Mouse (Mus musculus): Measurements from ENCODE around the gene Zdhhc23. TPM values are rescaled to one million over a fixed set of nuclear protein-coding genes. Genes with fewer than 3 reads are reported as not detected.

The Zdhhc23 gene
- polyA plus RNA-seq, 1 experiment from 2014 or later, result 5.1 TPM

DNA sequence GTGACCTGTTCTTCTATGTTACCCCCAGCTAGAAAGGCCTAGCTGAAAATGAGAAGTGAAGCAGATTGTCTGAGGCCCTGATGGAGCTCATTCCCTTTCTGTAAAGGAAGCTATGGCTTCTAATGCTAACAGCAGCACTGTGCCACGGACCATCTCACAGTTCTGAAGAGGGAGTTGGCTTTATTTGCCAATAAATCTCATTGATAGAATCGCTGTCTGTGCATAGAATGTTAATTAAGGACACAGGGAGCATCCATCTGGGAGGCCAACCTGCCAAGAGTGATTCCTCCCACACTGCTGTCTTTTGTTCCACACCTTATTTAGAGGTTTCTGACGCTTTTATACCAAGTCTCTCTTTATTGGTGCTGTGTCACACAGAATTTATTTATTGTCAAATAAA is 48.1 kb downstream of the Zdhhc23 start:
- H3K9ac ChIP-seq (ENCODE audit: low read depth, low read length), result no peak overlapping the region
- no peak for ATAC-seq
- no peak overlapping the region for H3K4me3 ChIP-seq (ENCODE audit: low read depth, low read length)
- H3K4me1 ChIP-seq (ENCODE audit: control insufficient read depth, insufficient read depth, low read length), result no peaks in the 10 kb centered on the region
- no peaks in the 10 kb centered on the region for H3K36me3 ChIP-seq (ENCODE audit: control insufficient read depth, insufficient read depth, low read length)
- no peak overlapping the region for H3K4me2 ChIP-seq (ENCODE audit: low read length)
- no peaks in the 10 kb centered on the region for H3K9me3 ChIP-seq (replicated peaks; ENCODE audit: control insufficient read depth, low read length, poor library complexity, severe bottlenecking)
- H3K27ac ChIP-seq (ENCODE audit: low read length), result no peak overlapping the region
- no peaks in the 10 kb centered on the region for H3K27me3 ChIP-seq (ENCODE audit: control insufficient read depth, insufficient read depth, low read depth, low read length)
- 62% methylated on average over 3 of the region's 3 CpGs for WGBS

DNA sequence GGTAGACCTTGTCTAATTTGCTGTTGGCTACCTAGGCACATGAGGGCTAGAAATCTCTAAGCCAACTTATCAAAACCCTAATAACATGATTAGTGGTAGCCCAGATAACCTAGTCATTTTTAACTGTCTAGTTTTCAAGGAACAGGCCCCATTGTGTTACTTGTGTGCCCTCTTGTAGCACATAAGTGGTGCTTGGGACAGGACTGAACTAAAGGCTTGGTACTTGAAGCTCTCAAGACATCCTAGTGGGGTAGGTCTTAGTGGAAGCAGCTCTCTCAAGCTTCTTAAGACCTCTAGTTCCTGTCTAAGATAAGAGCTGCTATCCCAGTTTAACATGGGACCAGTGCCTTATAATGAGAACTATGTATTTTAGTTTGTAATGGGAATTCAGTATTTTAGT is 49.0 kb downstream of the Zdhhc23 start:
- H3K27me3 ChIP-seq (ENCODE audit: control insufficient read depth, insufficient read depth, low read depth, low read length), result no peaks in the 10 kb centered on the region
- H3K9me3 ChIP-seq (replicated peaks; ENCODE audit: control insufficient read depth, low read length, poor library complexity, severe bottlenecking), result no peaks in the 10 kb centered on the region
- H3K27ac ChIP-seq (ENCODE audit: low read length), result no peak overlapping the region
- no peak overlapping the region for H3K9ac ChIP-seq (ENCODE audit: low read depth, low read length)
- H3K4me2 ChIP-seq (ENCODE audit: low read length), result no peak overlapping the region
- no peaks in the 10 kb centered on the region for H3K4me1 ChIP-seq (ENCODE audit: control insufficient read depth, insufficient read depth, low read length)
- no peak overlapping the region for H3K4me3 ChIP-seq (ENCODE audit: low read depth, low read length)
- ATAC-seq, result no peak
- H3K36me3 ChIP-seq (ENCODE audit: control insufficient read depth, insufficient read depth, low read length), result no peaks in the 10 kb centered on the region

DNA sequence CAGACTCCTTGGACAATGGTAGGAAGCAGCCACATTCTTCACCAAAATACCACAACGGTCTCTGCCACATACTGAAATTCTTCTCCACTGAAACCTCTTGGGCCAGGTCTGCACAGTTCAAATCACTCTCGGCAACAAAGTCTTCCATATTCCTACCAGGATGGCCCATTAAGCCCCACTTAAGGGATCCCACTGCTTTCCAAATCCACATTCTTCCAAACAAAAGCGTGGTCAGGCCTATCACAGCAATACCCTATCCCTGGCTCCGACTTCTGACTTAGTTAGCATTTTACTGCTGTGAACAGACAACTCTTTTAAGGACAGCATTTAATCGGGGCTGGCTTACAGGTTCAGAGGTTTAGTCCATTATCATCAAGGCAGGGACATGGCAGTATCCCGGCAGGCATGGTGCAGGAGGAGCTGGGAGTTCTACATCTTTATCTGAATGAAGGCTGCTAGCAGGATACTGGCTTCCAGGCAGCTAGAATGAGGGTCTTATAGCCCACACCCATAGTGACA is 53.2 kb downstream of the Zdhhc23 start, which contains the start of gene Qtrt2:
Qtrt2 (minus strand) TSS at position 469 of the 519 bp plus-strand sequence.
- ATAC-seq, result no peak
- H3K4me2 ChIP-seq (ENCODE audit: low read length), result no peak within 1 kb of the TSS
- WGBS, result 46% methylated on average over 6 of the region's 6 CpGs
- H3K27ac ChIP-seq (ENCODE audit: low read length), result no peak within 1 kb of the TSS
- no peaks in the 10 kb centered on the region for H3K36me3 ChIP-seq (ENCODE audit: control insufficient read depth, insufficient read depth, low read length)
- H3K4me1 ChIP-seq (ENCODE audit: control insufficient read depth, insufficient read depth, low read length), result peaks cover 4% of the 10 kb centered on the region; the same call in 1 of the 2 replicates
- H3K9ac ChIP-seq (ENCODE audit: low read depth, low read length), result no peak within 1 kb of the TSS
- H3K9me3 ChIP-seq (replicated peaks; ENCODE audit: control insufficient read depth, low read length, poor library complexity, severe bottlenecking), result no peaks in the 10 kb centered on the region
- no peak within 1 kb of the TSS for H3K4me3 ChIP-seq (ENCODE audit: low read depth, low read length)
- no peaks in the 10 kb centered on the region for H3K27me3 ChIP-seq (ENCODE audit: control insufficient read depth, insufficient read depth, low read depth, low read length)

DNA sequence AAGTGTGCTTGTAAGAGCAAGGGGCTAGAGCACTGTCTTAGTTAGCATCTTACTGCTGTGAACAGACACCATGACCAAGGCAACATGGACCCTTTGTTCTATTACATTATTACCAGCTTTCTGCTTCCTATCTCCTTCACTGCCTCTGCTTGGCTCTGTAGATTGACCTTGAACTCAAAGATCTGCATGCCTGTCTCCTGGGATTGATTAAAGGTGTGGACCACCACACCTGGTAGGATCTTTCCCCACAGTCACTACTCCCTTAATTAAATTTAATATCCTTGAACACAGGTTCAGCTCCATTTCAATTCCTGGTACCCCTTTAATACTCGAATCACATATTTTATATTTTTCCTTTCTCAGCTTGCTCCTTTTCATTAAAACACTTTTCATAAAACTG is 53.7 kb downstream of the Zdhhc23 start:
- Histone ChIP-seq H3K4me3 (ENCODE audit: low read depth, low read length) (no peak overlapping the region), H3K27ac (ENCODE audit: low read length) (no peak overlapping the region)
- ATAC-seq, result no peak

DNA sequence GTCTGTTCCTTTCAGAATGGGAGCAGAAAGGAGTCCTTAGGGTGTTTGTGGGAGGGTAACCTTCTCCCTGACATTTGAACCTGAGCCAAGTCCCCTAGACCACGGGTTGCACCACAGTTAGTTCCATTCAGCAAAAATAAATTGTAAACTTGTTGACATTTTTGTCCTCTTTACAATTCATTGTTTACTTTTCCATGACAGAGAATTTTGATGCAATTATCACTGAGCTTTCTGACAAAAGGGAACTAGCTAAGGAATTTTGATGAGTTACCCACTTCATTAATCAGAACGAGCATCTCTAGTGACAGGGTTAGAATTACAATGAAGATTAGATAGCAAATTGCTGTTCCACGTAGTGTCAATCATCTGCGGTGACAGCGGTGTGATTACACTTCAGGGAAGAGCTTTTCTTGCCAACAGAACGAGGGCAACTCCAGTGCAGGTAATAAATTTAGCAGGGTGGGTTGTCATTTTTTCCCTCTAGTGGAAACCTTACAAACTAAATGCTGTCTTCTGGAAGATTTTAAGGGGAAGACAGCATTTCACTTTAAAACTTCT is 54.5 kb downstream of the Zdhhc23 start:
- Histone ChIP-seq H3K27me3 (ENCODE audit: control insufficient read depth, insufficient read depth, low read depth, low read length) (no peaks in the 10 kb centered on the region), H3K4me1 (ENCODE audit: control insufficient read depth, insufficient read depth, low read length) (peaks cover 4% of the 10 kb centered on the region; the same call in 1 of the 2 replicates), H3K4me2 (ENCODE audit: low read length) (no peak overlapping the region), H3K9ac (ENCODE audit: low read depth, low read length) (no peak overlapping the region), H3K36me3 (ENCODE audit: control insufficient read depth, insufficient read depth, low read length) (no peaks in the 10 kb centered on the region), H3K27ac (ENCODE audit: low read length) (no peak overlapping the region), H3K4me3 (ENCODE audit: low read depth, low read length) (no peak overlapping the region), H3K9me3 (replicated peaks; ENCODE audit: control insufficient read depth, low read length, poor library complexity, severe bottlenecking) (no peaks in the 10 kb centered on the region)
- no peak for ATAC-seq
- 49% methylated on average over 6 of the region's 6 CpGs for WGBS

More for the DNA sequence above, 53.7 kb downstream of the Zdhhc23 start:
- H3K4me2 ChIP-seq (ENCODE audit: low read length), result no peak overlapping the region
- H3K36me3 ChIP-seq (ENCODE audit: control insufficient read depth, insufficient read depth, low read length), result no peaks in the 10 kb centered on the region
- WGBS, result 98% methylated on average over 1 of the region's 1 CpGs
- no peaks in the 10 kb centered on the region for H3K27me3 ChIP-seq (ENCODE audit: control insufficient read depth, insufficient read depth, low read depth, low read length)
- H3K9ac ChIP-seq (ENCODE audit: low read depth, low read length), result no peak overlapping the region
- peaks cover 4% of the 10 kb centered on the region; the same call in 1 of the 2 replicates for H3K4me1 ChIP-seq (ENCODE audit: control insufficient read depth, insufficient read depth, low read length)
- no peaks in the 10 kb centered on the region for H3K9me3 ChIP-seq (replicated peaks; ENCODE audit: control insufficient read depth, low read length, poor library complexity, severe bottlenecking)

DNA sequence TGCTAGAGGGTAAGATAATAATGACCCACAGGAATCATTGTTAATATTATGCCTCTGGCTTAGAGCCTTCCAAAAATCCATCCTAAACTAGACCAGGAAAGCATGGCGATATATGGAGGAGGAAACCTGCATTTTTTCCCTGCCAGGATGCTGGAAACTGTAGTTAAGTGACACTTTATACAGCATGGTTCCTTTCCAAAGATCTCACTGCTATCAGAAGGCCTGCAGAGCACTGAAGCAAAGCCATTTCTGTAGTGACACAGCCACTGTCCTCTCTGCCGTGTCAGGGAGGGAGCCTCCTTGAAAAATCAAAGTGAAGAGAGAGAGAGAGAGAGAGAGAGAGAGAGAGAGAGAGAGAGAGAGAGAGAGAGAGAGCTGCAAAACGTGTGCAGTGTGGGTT is 57.0 kb downstream of the Zdhhc23 start:
- WGBS, result 32% methylated on average over 3 of the region's 3 CpGs
- ATAC-seq, result peak; percentile 61; the same call in 1 of the 2 replicates

DNA sequence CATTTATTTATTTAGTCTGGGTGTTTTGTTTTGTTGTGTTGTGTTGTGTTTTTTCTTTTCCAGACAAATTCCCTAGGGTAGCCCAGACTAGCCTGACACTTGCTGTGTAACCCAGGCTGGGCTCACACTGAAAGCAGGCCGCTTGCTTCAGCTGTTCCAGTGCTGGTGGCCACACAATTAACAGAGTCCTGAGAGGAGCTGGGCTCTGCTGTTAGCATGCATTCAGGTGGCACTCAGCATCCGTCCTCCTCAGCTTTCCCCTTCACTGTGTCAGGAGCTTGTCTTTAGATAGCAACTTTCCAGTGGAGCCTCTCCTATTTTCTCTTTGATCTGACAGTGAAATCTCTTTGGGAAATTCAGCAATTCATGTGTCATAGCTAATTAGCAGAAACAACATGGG is 57.6 kb downstream of the Zdhhc23 start:
- Histone ChIP-seq H3K4me1 (ENCODE audit: control insufficient read depth, insufficient read depth, low read length) (peaks cover 4% of the 10 kb centered on the region; the same call in 1 of the 2 replicates), H3K36me3 (ENCODE audit: control insufficient read depth, insufficient read depth, low read length) (no peaks in the 10 kb centered on the region), H3K27ac (ENCODE audit: low read length) (peak overlapping the region; percentile 61; the same call in 1 of the 2 replicates), H3K4me3 (ENCODE audit: low read depth, low read length) (no peak overlapping the region), H3K27me3 (ENCODE audit: control insufficient read depth, insufficient read depth, low read depth, low read length) (no peaks in the 10 kb centered on the region), H3K9me3 (replicated peaks; ENCODE audit: control insufficient read depth, low read length, poor library complexity, severe bottlenecking) (no peaks in the 10 kb centered on the region), H3K9ac (ENCODE audit: low read depth, low read length) (no peak overlapping the region), H3K4me2 (ENCODE audit: low read length) (no peak overlapping the region)
- ATAC-seq, result peak; percentile 60; the same call in 1 of the 2 replicates
- WGBS, result 33% methylated on average over 2 of the region's 2 CpGs

More for the DNA sequence above, 57.0 kb downstream of the Zdhhc23 start:
- peak overlapping the region; percentile 49; the same call in 1 of the 2 replicates for H3K27ac ChIP-seq (ENCODE audit: low read length)
- H3K4me1 ChIP-seq (ENCODE audit: control insufficient read depth, insufficient read depth, low read length), result peaks cover 4% of the 10 kb centered on the region; the same call in 1 of the 2 replicates
- H3K9me3 ChIP-seq (replicated peaks; ENCODE audit: control insufficient read depth, low read length, poor library complexity, severe bottlenecking), result no peaks in the 10 kb centered on the region
- H3K4me3 ChIP-seq (ENCODE audit: low read depth, low read length), result no peak overlapping the region
- no peak overlapping the region for H3K4me2 ChIP-seq (ENCODE audit: low read length)
- H3K27me3 ChIP-seq (ENCODE audit: control insufficient read depth, insufficient read depth, low read depth, low read length), result no peaks in the 10 kb centered on the region
- H3K9ac ChIP-seq (ENCODE audit: low read depth, low read length), result no peak overlapping the region
- no peaks in the 10 kb centered on the region for H3K36me3 ChIP-seq (ENCODE audit: control insufficient read depth, insufficient read depth, low read length)

DNA sequence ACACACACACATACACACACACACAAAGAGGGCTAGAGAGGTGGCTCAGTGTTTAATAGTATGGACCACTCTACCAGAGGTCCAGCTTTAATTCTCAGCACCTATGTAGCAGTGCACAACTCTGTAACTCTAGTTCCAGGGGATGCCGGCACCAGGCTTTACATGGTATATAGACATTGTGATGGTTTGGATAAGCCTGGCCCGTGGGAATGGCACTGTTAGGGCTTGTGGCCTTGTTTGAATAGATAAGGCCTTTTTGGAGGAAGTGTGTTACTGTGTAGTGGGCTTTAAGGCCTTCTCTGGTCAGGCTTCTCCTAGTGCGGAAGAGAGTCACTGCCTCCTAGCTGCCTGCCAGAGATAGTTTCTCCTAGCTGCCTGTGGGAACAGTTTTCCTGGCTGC is 60.7 kb downstream of the Zdhhc23 start:
- ATAC-seq, result no peak
- H3K27ac ChIP-seq (ENCODE audit: low read length), result no peak overlapping the region
- H3K27me3 ChIP-seq (ENCODE audit: control insufficient read depth, insufficient read depth, low read depth, low read length), result no peaks in the 10 kb centered on the region
- no peaks in the 10 kb centered on the region for H3K36me3 ChIP-seq (ENCODE audit: control insufficient read depth, insufficient read depth, low read length)
- WGBS, result 92% methylated on average over 3 of the region's 3 CpGs
- no peak overlapping the region for H3K9ac ChIP-seq (ENCODE audit: low read depth, low read length)
- no peak overlapping the region for H3K4me2 ChIP-seq (ENCODE audit: low read length)
- H3K4me1 ChIP-seq (ENCODE audit: control insufficient read depth, insufficient read depth, low read length), result peaks cover 4% of the 10 kb centered on the region; the same call in 1 of the 2 replicates
- no peaks in the 10 kb centered on the region for H3K9me3 ChIP-seq (replicated peaks; ENCODE audit: control insufficient read depth, low read length, poor library complexity, severe bottlenecking)
- no peak overlapping the region for H3K4me3 ChIP-seq (ENCODE audit: low read depth, low read length)
